Mouse (Mus musculus): Measurements from ENCODE around the gene Drap1. TPM values are rescaled to one million over a fixed set of nuclear protein-coding genes. Genes with fewer than 3 reads are reported as not detected.
A peak's percentile ranks its signal among the peaks of the same experiment; 100 is the strongest.

The Drap1 gene
- total RNA-seq (2021), result 100 to 1,000 TPM; 234 to 244 TPM
- long read RNA-seq, transcript Drap1-209 (6 exons, 734 nt), result minor isoform, 8 of 352 reads
- long read RNA-seq, transcript Drap1-201 (7 exons, 992 nt), result major isoform, 291 of 352 reads
- long read RNA-seq, transcript Drap1-203 (7 exons, 939 nt), result minor isoform, 17 of 352 reads
- long read RNA-seq, partial matches to known transcripts, result 16 of 352 reads
- long read RNA-seq, other reads (novel, unspliced or antisense), result 14 of 352 reads

DNA sequence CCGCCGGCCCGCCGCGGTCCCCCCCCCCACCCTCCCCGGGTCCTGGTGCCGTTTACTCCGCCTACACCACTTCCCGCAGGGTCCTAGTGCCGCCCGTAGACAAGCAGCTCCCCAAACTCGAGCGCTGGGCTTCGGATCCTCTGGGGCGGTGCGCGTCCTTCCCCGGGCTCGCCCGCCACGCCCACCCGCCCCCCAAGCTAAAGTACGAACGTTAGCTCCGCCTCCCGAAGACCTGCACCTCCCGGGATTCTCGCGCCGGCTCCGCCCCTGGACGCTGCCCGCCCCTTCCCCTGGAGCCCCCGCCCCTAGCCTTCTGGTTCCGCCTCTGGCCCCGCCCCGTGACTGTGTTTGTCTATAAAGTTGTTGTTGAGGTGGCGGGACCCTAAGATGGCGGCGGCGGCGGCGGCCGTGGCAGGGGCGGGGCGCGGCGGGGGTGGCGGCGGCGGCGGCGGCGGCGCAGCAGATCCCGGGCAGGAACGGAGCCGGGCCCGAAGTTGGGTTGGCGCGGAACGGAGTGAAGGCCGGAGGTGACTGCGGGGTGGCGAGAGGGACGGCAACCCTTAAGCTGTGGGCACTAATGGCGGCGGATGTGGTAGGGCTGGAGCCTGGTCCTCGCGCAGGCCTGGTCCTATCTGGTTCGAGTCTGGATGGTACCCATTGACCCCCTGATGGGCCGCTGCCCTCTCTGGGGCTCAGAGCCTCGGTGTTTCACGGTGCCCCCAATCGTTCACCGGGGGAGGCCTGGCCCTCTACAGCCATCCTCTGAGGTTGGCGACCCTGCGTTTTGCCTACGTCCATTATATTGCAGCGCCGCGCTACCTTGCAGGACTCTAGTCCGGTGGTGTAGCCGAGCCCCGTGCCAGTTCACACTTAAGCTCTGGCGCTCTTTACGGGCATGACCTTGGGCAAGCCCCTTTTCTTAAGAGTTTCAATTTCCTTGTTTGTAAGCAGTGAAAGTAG is at the start of gene Drap1, which contains the start of gene AI837181:
Gene Drap1, minus strand, starts transcription at position 198 of the 960 bp plus-strand sequence.
Gene AI837181, plus strand, starts transcription at position 363 of the 960 bp plus-strand sequence.
- peak; percentile 91 to 96 for DNase-seq (ENCODE audit: low spot score in 2 of 2)

DNA sequence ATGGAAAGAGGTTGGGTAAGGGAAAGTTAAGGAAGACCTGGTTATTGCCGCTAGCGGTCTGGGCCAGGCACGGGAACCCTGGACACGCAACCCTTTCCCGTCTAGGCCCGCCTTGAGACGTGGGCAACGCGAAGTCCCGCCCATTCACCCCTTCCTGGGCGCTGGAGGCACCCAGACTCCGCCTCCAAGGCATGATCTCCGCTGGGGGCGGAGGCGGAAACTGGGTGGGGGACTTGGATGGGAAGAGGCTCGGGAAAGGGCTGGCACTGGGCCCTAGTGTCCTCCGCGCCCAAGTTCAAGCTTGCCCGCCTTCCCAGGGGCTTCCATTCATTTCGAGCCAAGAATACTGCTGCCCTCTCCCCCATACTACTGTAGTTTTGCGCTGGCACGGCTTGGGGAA is 48.9 kb upstream of the Drap1 start, which contains the start of gene Efemp2:
Gene Efemp2, plus strand, starts transcription at position 235 of the 400 bp plus-strand sequence.
- DNase-seq (ENCODE audit: low spot score in 2 of 2), result peak; percentile 57 to 77

DNA sequence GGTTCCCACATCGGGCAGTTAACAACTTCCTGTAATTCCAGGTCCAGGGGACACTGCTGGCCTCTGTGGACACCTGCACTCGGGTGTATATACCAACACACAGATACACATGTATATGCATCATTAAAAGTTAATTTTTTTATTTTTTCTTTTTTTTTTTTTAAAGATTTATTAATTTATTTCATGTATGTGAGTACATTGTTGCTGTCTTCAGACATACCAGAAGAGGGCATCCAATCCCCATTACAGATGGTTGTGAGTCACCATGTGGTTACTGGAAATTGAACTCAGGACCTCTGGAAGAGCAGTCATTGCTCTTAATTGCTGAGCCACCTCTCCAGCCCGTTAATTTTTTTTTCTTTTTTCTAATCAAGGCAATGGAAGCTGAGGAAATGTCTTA is 48.1 kb upstream of the Drap1 start:
- no peak for DNase-seq (ENCODE audit: low spot score in 2 of 2)

DNA sequence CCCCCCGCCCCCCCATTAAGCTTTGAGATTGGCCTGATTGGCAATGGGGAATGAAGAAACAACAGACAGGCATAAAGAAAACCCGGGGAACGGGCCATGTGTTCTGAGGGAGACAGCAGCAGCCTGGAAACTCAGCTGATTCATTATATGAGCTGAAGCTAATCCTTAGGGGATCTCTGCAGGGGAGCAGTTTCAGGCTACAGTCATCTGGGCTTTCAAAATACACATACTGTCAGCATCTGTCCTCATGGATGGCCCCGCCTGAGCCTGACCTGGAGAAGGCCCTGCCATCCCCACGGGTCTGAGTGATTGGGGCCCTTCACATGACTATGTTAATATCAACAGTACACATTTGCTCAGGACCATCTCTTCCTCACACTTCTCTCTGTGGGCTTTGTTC is 47.1 kb upstream of the Drap1 start:
- DNase-seq (ENCODE audit: low spot score in 2 of 2), result no peak

DNA sequence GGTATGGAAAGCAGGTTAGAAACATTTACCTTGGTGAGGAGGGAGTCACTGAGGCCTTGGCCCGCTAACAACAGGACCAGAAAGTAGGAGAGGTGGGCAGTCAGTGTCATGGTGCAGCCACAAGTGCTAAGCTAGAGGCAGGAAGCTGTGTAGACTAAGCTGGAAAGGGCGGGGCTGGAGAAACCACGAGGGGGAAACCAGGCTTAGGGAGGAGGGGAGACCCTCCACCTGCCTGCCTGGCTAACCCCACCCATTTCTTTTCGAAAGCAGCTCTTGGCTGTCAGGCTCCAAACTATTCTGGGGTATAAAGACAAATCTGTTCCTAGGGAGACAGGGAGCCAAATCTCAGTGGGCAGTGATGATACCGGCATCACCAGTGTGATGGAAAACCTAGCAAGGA is 43.6 kb upstream of the Drap1 start, which contains the start of gene Ctsw:
Gene Ctsw, minus strand, starts transcription at position 134 of the 400 bp plus-strand sequence.
- DNase-seq (ENCODE audit: low spot score in 2 of 2), result no peak

DNA sequence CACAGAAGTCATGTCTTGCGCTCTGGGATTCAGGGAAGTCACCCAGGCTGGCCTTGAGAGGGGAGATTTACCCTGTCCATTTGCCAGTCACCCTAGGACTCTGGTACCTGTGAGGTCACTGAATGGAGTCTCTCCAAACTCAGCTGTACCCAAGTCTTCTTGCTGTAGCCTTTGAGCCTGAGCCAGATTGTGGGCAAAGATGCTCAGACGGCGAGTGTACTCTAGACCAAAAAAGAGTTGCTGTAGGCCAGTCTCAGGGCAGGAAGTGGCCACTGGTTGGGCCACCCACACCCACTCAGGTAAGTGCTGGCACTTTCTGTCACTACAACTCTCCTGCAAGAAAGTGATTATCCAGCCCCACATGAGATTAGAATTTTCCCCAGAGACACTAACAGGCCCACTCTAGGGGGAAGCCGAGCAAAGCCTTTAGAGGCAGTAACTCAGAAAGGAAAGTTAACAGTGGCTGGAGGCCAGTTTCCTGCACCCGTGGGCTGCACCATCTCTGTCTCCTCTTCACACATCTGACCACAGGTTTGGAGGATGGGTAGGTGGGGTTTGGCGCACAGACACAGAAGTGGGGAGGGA is 42.2 kb upstream of the Drap1 start:
- DNase-seq (ENCODE audit: low spot score in 2 of 2), result no peak

DNA sequence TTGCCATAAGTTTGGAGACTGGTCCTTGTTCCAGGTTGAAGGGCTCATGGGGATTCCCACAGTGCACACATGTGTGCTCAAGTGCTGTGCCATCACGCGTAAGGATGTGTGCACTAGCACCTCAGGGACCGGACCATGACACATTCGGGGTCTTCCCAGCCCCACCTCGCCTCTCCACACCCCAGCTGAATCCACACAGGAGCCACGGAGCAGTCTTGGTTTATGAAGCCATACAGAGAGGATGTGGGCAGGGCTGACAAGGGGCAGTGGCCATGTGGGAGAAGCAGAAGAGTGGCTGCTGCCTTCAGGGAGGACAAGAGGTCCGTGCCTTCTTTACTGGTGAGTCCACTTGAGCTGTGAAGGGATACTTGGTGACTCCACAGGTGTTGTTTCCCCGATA is 40.3 kb upstream of the Drap1 start:
- DNase-seq (ENCODE audit: low spot score in 2 of 2), result no peak

DNA sequence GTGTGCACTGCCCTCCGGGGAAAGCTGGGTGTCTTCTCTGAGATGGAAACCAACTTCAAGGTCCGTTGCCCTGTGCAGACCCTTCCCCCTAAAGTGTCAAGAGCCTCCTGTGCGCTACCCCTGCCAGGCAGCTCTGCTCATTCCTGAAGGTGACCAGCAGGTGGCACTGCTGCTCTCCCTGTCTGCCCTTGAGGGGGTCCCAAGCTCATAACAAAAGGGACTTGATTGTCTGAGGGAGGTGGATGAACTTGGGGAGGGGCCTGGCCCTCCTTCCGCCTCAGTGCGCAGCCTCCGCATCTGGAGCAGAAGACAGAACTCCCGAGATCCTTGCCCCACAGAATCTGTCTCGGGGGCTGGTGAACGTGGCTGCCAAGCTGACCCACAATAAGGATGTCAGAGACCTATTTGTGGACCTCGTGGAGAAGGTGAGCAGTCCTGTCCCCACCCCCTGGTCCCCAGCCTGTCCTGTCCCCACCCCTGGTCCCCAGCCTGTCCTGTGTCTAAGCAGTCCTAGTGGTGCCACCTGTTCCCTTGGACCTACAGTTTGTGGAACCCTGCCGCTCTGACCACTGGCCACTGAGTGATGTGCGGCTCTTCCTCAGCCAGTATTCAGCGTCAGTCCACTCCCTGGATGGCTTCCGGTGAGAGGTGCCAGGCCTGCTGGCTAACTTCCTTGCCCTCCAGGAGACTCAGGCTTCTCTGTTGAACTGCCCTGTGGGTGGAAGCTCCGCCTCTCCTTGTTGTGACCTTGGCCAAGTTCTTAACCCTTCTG is 39.2 kb upstream of the Drap1 start:
- peak; percentile 79 to 85 for DNase-seq (ENCODE audit: low spot score in 2 of 2)

DNA sequence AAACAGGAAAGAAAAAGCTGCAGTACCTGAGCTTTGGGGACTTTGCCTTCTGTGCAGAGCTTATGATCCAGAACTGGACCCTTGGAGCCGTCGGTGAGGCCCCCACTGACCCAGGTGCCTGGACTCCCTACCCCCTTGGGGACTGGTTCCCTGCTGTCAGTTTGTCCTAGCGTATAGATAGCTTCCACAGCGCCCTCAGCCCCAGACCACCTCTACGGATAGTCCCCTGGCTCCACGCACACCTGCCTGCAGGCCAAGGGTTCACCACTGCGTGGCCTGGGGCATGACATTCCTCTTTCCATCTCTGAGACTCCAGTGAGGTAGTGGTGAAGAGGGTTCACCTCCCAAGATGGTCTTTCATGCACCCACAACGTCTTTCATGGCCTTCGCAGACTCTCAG is 38.4 kb upstream of the Drap1 start:
- no peak for DNase-seq (ENCODE audit: low spot score in 2 of 2)

DNA sequence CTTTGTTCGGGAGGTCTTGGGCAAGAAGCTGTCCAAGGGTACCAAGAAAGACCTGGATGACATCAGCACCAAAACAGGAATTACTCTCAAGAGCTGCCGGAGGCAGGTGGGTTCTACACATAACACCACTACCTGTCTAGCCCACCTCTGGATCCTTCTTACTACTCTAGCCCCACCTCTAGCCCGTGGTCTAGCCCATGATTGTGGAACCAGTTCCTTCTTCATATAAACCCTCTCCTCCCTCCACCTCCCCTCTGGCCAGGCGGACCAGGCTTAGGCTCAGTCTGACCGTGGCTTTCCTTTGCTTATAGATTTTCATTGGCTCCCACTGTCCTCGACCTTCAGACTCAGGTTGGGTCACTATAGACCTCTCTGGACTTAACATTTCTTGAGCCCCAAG is 36.6 kb upstream of the Drap1 start:
- no peak for DNase-seq (ENCODE audit: low spot score in 2 of 2)

DNA sequence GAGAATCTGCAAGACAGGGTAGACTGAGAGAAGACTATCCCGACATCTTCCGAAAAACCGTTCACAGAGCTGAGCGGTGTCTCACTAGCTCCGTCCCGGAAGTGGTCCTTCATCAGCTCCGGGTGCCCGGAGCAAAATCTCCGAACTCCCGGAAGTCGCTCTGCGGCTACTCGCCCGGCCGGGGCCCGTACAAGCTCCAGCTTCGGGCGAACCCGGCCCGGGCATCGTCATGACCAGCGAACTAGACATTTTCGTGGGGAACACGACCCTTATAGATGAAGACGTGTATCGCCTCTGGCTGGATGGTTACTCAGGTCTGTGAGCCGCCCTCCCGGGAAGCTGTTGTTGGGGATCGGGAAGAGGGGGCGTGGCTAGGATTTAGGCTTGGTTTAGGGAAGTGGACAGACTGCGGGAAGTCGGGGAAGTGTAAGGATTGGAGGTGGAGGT is 35.7 kb upstream of the Drap1 start, which contains the start of gene Fibp:
Gene Fibp, plus strand, starts transcription at position 151 of the 447 bp plus-strand sequence.
- peak; percentile 92 to 93 for DNase-seq (ENCODE audit: low spot score in 2 of 2)

DNA sequence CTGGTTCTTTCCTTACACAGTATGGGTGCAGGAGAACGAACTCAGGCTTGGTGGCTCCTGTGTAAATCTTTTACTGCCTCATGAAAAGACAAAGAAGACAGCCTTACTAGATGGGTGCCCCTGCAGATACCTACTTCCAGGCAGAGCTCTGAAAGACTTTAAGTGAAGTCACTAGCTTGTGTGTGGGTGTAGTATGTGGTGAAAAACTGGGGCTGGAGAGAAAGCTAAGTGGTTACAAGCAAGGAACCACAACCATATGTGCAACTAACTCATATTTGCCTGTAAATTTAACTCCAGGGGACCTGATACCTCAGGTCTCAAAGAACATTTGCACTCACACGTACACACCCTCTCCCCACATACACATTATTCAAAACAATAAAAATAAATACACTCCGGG is 35.1 kb upstream of the Drap1 start:
- no peak for DNase-seq (ENCODE audit: low spot score in 2 of 2)

DNA sequence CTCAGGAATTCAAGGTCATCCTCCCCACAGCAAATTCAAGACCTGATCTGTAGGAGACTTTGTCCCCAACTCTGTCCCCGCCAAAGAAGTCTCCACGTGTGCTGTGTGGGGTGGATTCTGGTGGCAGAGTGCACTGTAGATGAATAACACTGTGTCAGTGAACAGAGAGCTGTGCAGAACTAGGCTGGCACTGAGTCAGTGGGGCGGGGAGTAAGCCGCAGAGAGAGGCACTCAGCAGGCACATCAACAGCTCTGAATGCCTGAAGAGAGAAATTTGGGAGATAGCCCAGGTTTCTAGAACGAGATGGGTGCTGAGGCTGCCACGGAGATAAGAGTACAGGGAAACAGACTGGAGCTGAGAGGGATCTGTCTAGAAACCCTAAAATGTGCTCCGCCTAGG is 34.2 kb upstream of the Drap1 start:
- DNase-seq (ENCODE audit: low spot score in 2 of 2), result no peak

DNA sequence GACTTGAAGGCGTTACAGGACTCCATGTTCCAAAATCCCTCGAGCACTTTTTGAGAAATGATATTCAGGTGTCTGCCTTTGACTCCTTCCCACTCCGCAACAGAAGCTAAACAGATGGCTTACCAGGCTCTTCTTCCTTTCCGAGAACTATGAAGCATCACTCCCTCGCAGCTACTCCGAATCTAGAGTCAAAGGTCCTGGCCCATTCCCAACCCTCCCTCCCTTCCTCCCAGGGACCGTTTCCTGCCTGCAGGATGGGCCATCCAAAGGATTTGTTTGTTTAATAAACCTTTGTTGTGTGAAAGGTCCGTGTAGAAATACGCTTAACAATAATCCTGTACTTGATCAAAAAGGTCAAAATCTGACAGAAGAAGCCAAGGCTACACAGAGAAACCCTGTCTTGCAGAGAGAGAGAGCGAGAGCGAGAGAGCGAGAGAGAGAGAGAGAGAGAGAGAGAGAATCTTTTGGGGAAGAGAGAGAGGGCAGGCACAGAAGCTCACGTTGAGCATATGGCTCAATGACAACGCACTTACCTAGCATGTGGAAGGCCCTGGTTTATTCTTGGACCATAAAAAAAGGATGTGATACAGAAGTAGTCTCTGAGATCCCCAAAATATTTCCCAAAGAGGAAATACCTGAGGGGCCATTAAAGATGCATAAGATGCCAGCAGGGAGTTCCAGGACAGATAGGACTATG is 33.1 kb upstream of the Drap1 start, which contains the start of gene Ccdc85b:
Gene Ccdc85b, minus strand, starts transcription at position 149 of the 697 bp plus-strand sequence.
- DNase-seq (ENCODE audit: low spot score in 2 of 2), result no peak

DNA sequence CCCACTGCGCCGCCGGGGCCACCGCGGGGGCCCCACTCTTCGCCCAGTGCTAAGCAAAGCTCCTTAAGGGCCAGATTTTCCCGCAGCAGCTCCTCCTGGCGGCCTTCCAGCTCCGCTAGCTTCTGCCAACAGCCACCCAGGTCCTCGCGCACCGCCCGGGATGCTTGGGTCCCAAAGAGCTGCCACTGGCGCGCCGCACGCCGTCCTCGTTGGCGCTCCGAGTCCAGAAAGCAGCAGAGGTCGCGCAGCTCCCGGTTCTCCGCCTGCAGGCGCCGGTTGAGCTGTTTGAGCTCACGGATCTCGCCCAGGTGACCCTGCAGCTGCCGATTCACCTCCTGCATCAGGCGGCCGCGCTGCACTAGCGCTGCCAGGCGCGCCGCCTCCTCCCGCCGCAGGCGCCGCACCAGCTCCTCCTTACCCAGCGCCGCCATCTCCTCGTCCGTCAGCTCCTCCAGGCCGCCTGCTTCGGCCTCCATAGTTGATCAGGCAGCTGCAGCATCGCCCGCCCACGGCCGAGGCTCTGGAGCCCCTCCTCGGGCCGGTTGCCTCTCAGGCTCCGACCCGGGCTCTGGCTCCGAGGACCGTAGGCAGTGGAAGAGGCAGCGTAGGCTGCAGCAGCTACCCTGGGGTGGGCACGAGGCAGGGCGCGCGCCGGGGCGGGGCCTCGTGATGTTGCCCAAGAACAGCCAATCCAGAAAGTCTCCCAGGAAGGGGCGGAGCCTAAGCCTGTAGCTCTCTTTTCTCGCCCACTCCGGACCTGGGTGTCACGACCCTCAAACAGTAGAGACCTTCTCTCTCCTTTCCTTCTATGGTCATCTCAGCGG is 32.4 kb upstream of the Drap1 start:
- DNase-seq (ENCODE audit: low spot score in 2 of 2), result peak; percentile 93 to 97

DNA sequence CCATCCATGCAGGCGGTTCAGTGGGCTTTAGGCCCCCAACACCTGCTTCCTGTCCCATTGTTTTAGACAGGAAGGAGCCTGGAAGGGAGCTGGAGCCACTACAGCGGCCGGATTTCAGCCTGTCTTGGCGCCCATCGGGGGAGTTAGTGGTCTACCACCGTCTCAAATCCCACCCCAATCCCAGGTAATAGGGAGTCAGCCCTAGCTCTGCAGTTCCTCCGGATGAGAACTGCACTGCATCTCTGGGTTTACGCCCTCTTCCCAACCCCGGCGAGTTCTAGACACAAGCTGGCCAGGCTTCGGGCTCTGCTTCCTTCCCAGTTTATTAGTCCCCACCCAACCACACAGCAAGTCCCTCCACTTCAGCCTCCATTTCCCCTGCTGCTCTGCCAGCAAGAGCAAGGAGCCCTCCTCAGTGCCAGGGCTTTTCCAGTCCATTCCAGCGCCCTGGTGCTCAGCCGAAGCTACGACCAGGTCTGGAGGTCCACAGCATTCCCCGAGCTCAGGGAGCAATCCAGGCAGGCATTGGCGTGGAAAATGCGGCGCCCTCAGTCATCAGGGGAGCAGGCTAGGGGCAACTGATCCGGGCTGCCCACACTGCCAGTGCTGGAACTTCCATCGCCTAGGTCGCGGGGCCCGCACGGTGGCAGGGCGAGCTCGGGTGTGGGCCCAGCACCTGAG is 31.6 kb upstream of the Drap1 start:
- DNase-seq (ENCODE audit: low spot score in 2 of 2), result no peak

DNA sequence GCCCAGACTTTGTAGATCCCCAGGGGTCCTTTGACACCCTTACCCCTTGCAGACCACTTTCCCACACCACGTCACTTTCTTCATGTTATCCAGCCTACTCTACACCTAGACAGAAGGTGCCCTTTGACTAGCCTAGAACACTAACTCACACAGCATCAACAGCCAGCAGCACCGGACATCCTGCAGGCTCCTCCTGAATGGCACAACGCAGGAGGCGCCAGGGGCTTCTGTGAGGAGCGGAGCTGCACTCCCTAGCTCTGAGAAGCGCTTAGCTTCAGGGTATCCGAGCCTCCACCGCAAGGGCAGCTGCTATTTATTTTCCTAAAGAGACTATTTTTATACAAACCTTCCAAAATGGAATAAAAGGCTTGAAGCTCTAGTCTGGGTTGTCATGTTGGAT is 30.8 kb upstream of the Drap1 start:
- no peak for DNase-seq (ENCODE audit: low spot score in 2 of 2)

DNA sequence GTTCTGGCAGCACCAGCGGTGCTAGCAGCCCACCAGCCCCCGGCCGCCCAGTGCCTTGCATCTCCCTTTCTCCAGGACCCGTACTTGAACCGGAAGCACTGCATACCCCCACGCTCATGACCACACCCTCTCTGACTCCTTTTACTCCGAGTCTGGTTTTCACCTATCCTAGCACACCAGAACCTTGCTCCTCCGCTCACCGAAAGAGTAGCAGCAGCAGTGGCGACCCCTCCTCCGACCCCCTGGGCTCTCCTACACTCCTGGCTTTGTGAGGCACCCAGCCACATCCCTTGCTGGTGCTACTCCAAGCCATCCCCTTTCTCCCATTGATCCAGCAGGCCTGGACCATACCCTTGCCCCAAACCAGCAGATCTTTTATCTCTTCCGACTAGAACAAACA is 30.3 kb upstream of the Drap1 start:
- no peak for DNase-seq (ENCODE audit: low spot score in 2 of 2)

DNA sequence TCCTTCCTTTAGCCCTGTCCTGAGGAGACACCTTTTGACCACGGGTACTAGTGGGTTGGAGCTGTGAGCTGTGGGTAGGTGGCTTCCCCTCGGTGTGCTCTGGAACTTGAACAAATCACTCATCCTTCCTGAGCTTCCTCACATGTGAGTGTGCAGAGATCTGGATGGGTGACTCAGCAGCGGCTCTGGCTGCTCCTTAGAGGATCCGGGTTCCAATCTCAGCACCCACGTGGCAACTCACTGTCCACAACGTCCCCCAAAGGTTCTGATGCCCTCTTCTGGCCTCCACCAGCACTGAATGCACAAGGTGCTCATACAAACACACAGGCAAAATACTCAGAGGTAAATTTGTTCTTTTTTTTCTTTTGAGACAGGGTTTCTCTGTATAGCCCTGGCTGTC is 27.0 kb upstream of the Drap1 start:
- no peak for DNase-seq (ENCODE audit: low spot score in 2 of 2)
